Mouse (Mus musculus) CH12.LX (cell line): Measurements from ENCODE around the gene BC005624. TPM values are rescaled to one million over a fixed set of nuclear protein-coding genes. Genes with fewer than 3 reads are reported as not detected.

ENCODE experiments used
- DNase-seq: peaks from one replicate; pipeline ENCODE4 v3.0.0-alpha.2; 2013; ENCODE audit errors: extremely low read depth
- H3K27ac ChIP-seq: 2 replicates; pipeline ENCODE4 v1.5.1; 2012; ENCODE audit warnings: low read depth, mild to moderate bottlenecking, control low read depth, moderate library complexity; ENCODE audit not compliant: insufficient read depth
- H3K27me3 ChIP-seq: replicated peaks from 2 replicates; pipeline ENCODE3; 2012; ENCODE audit warnings: inconsistent platforms
- H3K36me3 ChIP-seq, 2 experiments: replicated peaks in 1 of 2; 2 replicates each; pipeline versions ENCODE3 to v1.6.1; 2012; ENCODE audit warnings: inconsistent platforms in 1 of 2, low read length in 1 of 2, mild to moderate bottlenecking in 1 of 2, mixed read lengths in 1 of 2, moderate library complexity in 1 of 2; ENCODE audit not compliant: control insufficient read depth in 1 of 2, insufficient read depth in 1 of 2
- H3K4me1 ChIP-seq, 2 experiments: 2 replicates each; pipeline ENCODE4 v1.6.1; 2012; ENCODE audit warnings: inconsistent platforms in 1 of 2, moderate library complexity in 1 of 2; ENCODE audit not compliant: insufficient read depth in 2 of 2, control insufficient read depth in 1 of 2
- H3K4me2 ChIP-seq: 2 replicates; pipeline ENCODE4 v1.6.1; 2012; ENCODE audit warnings: low read depth, mild to moderate bottlenecking, control low read depth; ENCODE audit not compliant: poor library complexity, insufficient read depth, severe bottlenecking
- H3K4me3 ChIP-seq, 3 experiments: fragments of 150-350 bp in 1 of 3; sonication (generic) in 1 of 3; replicated peaks in 1 of 3; 2 replicates each; pipeline versions ENCODE3 to v1.5.1; 2011 to 2012; ENCODE audit warnings: low read depth in 2 of 3, low read length in 2 of 3, mild to moderate bottlenecking in 2 of 3, moderate library complexity in 2 of 3, control low read depth in 1 of 3, improper control_type of control experiment in 1 of 3, inconsistent platforms in 1 of 3, mixed read lengths in 1 of 3; ENCODE audit not compliant: poor library complexity in 1 of 3
- H3K79me2 ChIP-seq: replicated peaks from 2 replicates; pipeline ENCODE4 v1.6.1; 2012; ENCODE audit warnings: mild to moderate bottlenecking, moderate library complexity; ENCODE audit not compliant: control insufficient read depth, poor library complexity, insufficient read depth, severe bottlenecking; ENCODE audit errors: extremely low read depth
- H3K9ac ChIP-seq: 2 replicates; pipeline ENCODE4 v1.6.1; 2012; ENCODE audit warnings: low read depth, mild to moderate bottlenecking, control low read depth, moderate library complexity; ENCODE audit not compliant: insufficient read depth
- H3K9me3 ChIP-seq: replicated peaks from 2 replicates; pipeline ENCODE3; 2012; ENCODE audit warnings: low read length, inconsistent platforms, mixed read lengths
- BHLHE40 ChIP-seq: IDR thresholded peaks from 2 replicates; pipeline ENCODE4 v1.6.1; 2011; ENCODE audit warnings: mild to moderate bottlenecking, low read depth, low read length, improper control_type of control experiment
- CHD1 ChIP-seq: IDR thresholded peaks from 2 replicates; pipeline ENCODE4 v1.6.1; 2012; ENCODE audit warnings: low read depth, low read length, improper control_type of control experiment, inconsistent platforms
- E2F4 ChIP-seq: IDR thresholded peaks from 2 replicates; pipeline ENCODE4 v1.6.1; 2011; ENCODE audit warnings: low read depth, low read length, improper control_type of control experiment; ENCODE audit not compliant: insufficient replicate concordance
- EP300 ChIP-seq: IDR thresholded peaks from 2 replicates; pipeline ENCODE4 v1.6.1; 2011; ENCODE audit warnings: low read length, improper control_type of control experiment
- GABPA ChIP-seq: IDR thresholded peaks from 2 replicates; pipeline ENCODE4 v1.6.1; 2012; ENCODE audit warnings: low read depth, low read length, improper control_type of control experiment, inconsistent platforms; ENCODE audit not compliant: insufficient replicate concordance
- HCFC1 ChIP-seq: IDR thresholded peaks from 2 replicates; pipeline ENCODE4 v1.6.1; 2012; ENCODE audit warnings: low read depth, mild to moderate bottlenecking, inconsistent platforms, low read length, improper control_type of control experiment
- JUN ChIP-seq: IDR thresholded peaks from 2 replicates; pipeline ENCODE4 v1.6.1; 2011; ENCODE audit warnings: low read depth, mild to moderate bottlenecking, low read length, improper control_type of control experiment, moderate library complexity; ENCODE audit not compliant: insufficient read depth
- JUND ChIP-seq: conservative IDR thresholded peaks from 2 replicates; pipeline ENCODE4 v1.6.1; 2011; ENCODE audit warnings: low read depth, low read length, improper control_type of control experiment
- MAX ChIP-seq: IDR thresholded peaks from 2 replicates; pipeline ENCODE4 v1.6.1; 2011; ENCODE audit warnings: low read length, improper control_type of control experiment
- MEF2A ChIP-seq: IDR thresholded peaks from 2 replicates; pipeline ENCODE4 v1.6.1; 2014; ENCODE audit warnings: low read depth, mild to moderate bottlenecking, inconsistent platforms, low read length, improper control_type of control experiment, borderline replicate concordance
- MXI1 ChIP-seq: IDR thresholded peaks from 2 replicates; pipeline ENCODE4 v1.6.1; 2011; ENCODE audit warnings: mild to moderate bottlenecking, low read depth, low read length, improper control_type of control experiment
- MYC ChIP-seq: IDR thresholded peaks from 2 replicates; pipeline ENCODE4 v1.6.1; 2011; ENCODE audit warnings: low read depth, mild to moderate bottlenecking, improper control_type of control experiment, low read length
- NELFE ChIP-seq: IDR thresholded peaks from 2 replicates; pipeline ENCODE4 v1.6.1; 2011; ENCODE audit warnings: low read depth, low read length, improper control_type of control experiment
- NRF1 ChIP-seq: IDR thresholded peaks from 2 replicates; pipeline ENCODE4 v1.6.1; 2014; ENCODE audit warnings: low read depth, mild to moderate bottlenecking, inconsistent platforms, low read length, improper control_type of control experiment, moderate library complexity
- PAX5 ChIP-seq: IDR thresholded peaks from 2 replicates; pipeline ENCODE4 v1.6.1; 2012; ENCODE audit warnings: low read length, inconsistent platforms, mixed read lengths
- POLR2A ChIP-seq: IDR thresholded peaks from 2 replicates; pipeline ENCODE4 v1.6.1; 2011; ENCODE audit warnings: low read depth, mild to moderate bottlenecking, improper control_type of control experiment, low read length
- POLR2AphosphoS2 ChIP-seq: IDR thresholded peaks from 2 replicates; pipeline ENCODE4 v1.6.1; 2011; ENCODE audit warnings: low read depth, low read length, improper control_type of control experiment
- RAD21 ChIP-seq: IDR thresholded peaks from 2 replicates; pipeline ENCODE4 v1.6.1; 2011; ENCODE audit warnings: low read depth, mild to moderate bottlenecking, low read length, improper control_type of control experiment, moderate library complexity
- RCOR1 ChIP-seq: conservative IDR thresholded peaks from 2 replicates; pipeline ENCODE4 v1.6.1; 2012; ENCODE audit warnings: low read depth, mild to moderate bottlenecking, inconsistent platforms, low read length, improper control_type of control experiment
- SIN3A ChIP-seq: IDR thresholded peaks from 2 replicates; pipeline ENCODE4 v1.6.1; 2012; ENCODE audit warnings: low read length, improper control_type of control experiment, inconsistent platforms
- SMC3 ChIP-seq: IDR thresholded peaks from 2 replicates; pipeline ENCODE4 v1.6.1; 2011; ENCODE audit warnings: low read depth, low read length, improper control_type of control experiment
- TCF12 ChIP-seq: IDR thresholded peaks from 2 replicates; pipeline ENCODE4 v1.6.1; 2014; ENCODE audit warnings: low read depth, mild to moderate bottlenecking, inconsistent platforms, low read length, improper control_type of control experiment
- USF1 ChIP-seq: IDR thresholded peaks from 2 replicates; pipeline ENCODE4 v1.6.1; 2014; ENCODE audit warnings: low read depth, mild to moderate bottlenecking, inconsistent platforms, low read length, improper control_type of control experiment
- USF2 ChIP-seq: conservative IDR thresholded peaks from 2 replicates; pipeline ENCODE4 v1.6.1; 2011; ENCODE audit warnings: low read depth, low read length, improper control_type of control experiment
- ZC3H11A ChIP-seq: IDR thresholded peaks from 2 replicates; pipeline ENCODE4 v1.6.1; 2012; ENCODE audit warnings: low read depth, mild to moderate bottlenecking, inconsistent platforms, low read length, improper control_type of control experiment
- ZKSCAN1 ChIP-seq: IDR thresholded peaks from 2 replicates; pipeline ENCODE4 v1.6.1; 2012; ENCODE audit warnings: low read depth, inconsistent platforms, low read length, improper control_type of control experiment, borderline replicate concordance
- ZNF384 ChIP-seq: IDR thresholded peaks from 2 replicates; pipeline ENCODE4 v1.6.1; 2012; ENCODE audit warnings: low read depth, low read length, improper control_type of control experiment, inconsistent platforms
- dilution Hi-C: fragments of 300-500 bp; cut with MboI; formaldehyde crosslinking; loops from 2 replicates; pipeline ENCODE4 v1.14.3; 2020; ENCODE audit warnings: low sequenced_read_pairs; ENCODE audit not compliant: extremely low pct_unique_long_range_greater_than_20kb, extremely low pct_ligation_motif_present
- in situ Hi-C: fragments of 300-500 bp; cut with MboI; formaldehyde crosslinking; loops from 3 replicates; pipeline ENCODE4 v1.14.3; 2019; ENCODE audit warnings: low sequenced_read_pairs, low pct_ligation_motif_present, low pct_unique_long_range_greater_than_20kb, mixed read lengths
- polyA plus RNA-seq: library from polyadenylated mRNA; unstranded; fragments of >175 nt; gene quantifications from 2 replicates; pipeline ENCODE4 v1.2.1, GENCODE M21; 2012; ENCODE audit warnings: low read depth; ENCODE audit not compliant: insufficient read length
- total RNA-seq, 2 experiments: library from RNA; depleted of rRNA; stranded (reverse); fragments of 300-350 nt in 1 of 2; fragments of >200 nt in 1 of 2; gene quantifications; 2 replicates each; pipeline ENCODE4 v1.2.3; 2012 to 2014

BC005624 gene
- total and polyA plus RNA-seq, 3 experiments, result 40.5 to 68.1 (median 43.2) TPM

DNA sequence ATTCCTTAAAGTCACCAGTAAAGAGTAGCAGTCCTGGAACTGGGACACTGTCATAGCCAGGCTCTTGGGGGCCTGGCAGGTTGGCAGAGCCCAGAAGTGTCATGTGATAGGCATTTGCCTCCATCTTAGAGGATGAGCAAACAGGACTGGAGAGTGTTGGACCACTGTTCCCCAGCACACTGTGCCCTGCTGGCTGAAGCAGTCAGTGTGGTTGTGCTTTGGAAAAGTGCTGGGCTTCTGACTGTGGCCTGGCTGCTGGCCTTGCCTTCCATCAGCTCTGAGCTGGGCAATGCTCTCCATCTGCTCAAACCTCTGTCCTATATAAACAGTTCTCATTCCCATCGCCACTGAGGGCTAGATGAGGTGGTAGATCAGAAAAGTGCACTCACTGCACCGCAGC lies 38.2 kb upstream of the BC005624 start:
- H3K4me2 ChIP-seq, result no peak overlapping the region
- peaks cover 54 to 80% of the 10 kb centered on the region in 2 experiments for H3K36me3 ChIP-seq
- no peak overlapping the region for H3K4me3 ChIP-seq
- no peak overlapping the region for H3K9ac ChIP-seq
- no peak overlapping the region for H3K27ac ChIP-seq
- dilution Hi-C loops, result no loop called here
- H3K27me3 ChIP-seq, result no peaks in the 10 kb centered on the region
- H3K4me1 ChIP-seq, result peaks cover under 1 to 18% of the 10 kb centered on the region in 2 experiments; a peak in 3 of 4 replicates
- in situ Hi-C loops, result loop anchor here (10.0 to 25.0 kb wide), 2 partner anchors 125 to 267 kb away; partner anchors contain the start of gene Fnbp1
- no peak for DNase-seq
- no peaks in the 10 kb centered on the region for H3K9me3 ChIP-seq
- H3K79me2 ChIP-seq, result no peaks in the 10 kb centered on the region
- TF ChIP-seq MXI1, result no peak
- TF ChIP-seq MAX, result no peak
- no peak for TF ChIP-seq GABPA
- no peak for TF ChIP-seq ZKSCAN1
- no peak for TF ChIP-seq PAX5
- TF ChIP-seq MEF2A, result no peak
- TF ChIP-seq POLR2A, result no peak
- TF ChIP-seq USF1, result no peak
- no peak for TF ChIP-seq MYC
- TF ChIP-seq SIN3A, result no peak

DNA sequence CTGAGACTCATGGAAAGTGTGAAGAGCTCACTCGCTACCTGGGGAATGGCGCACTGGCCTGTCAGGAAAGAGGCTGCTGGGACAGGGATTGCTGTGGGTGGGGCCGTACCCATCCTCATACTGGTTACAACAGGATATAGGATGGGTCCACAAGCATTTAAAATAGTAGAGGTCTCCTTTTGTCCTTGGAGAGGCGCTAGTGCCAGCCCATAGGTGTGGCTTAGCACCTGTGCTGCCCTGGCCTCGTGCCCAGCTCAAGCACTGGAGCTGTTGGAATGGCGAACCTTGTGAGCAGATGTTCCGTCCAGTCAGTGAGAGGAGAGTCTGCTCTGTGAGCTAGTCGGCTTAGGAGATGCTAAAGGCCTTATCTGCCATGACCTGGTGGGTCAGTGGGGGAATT lies 37.0 kb upstream of the BC005624 start:
- no peak for DNase-seq
- H3K36me3 ChIP-seq, result peaks cover 54 to 89% of the 10 kb centered on the region in 2 experiments
- no peaks in the 10 kb centered on the region for H3K27me3 ChIP-seq
- no peak for TF ChIP-seq HCFC1
- TF ChIP-seq JUN, result no peak
- no peak for TF ChIP-seq NELFE
- TF ChIP-seq MYC, result no peak
- no peak for TF ChIP-seq NRF1
- no peak for TF ChIP-seq MAX
- no peak for TF ChIP-seq SMC3
- TF ChIP-seq TCF12, result no peak
- no peak for TF ChIP-seq POLR2A
- TF ChIP-seq E2F4, result no peak
- no peak for TF ChIP-seq RCOR1
- no peak for TF ChIP-seq CHD1
- TF ChIP-seq BHLHE40, result no peak
- TF ChIP-seq POLR2AphosphoS2, result no peak
- TF ChIP-seq ZNF384, result no peak
- no peak for TF ChIP-seq EP300
- TF ChIP-seq ZC3H11A, result no peak
- no peak for TF ChIP-seq JUND
- no peak for TF ChIP-seq USF2
- no peak for TF ChIP-seq RAD21
- H3K79me2 ChIP-seq, result no peaks in the 10 kb centered on the region
- in situ Hi-C loops, result loop anchor here (25.0 kb wide), 1 partner anchor 268 kb away; no protein-coding TSS in a partner anchor
- H3K4me2 ChIP-seq, result no peak overlapping the region
- dilution Hi-C loops, result no loop called here
- no peak overlapping the region for H3K27ac ChIP-seq
- H3K9me3 ChIP-seq, result no peaks in the 10 kb centered on the region
- peaks cover 4 to 13% of the 10 kb centered on the region in 2 experiments; a peak in 3 of 4 replicates for H3K4me1 ChIP-seq
- no peak overlapping the region for H3K9ac ChIP-seq
- no peak overlapping the region for H3K4me3 ChIP-seq
